Mouse (Mus musculus) MEL (cell line): ENCODE results near the gene Myl7. TPM values are rescaled to one million over a fixed set of nuclear protein-coding genes. Genes with fewer than 3 reads are reported as not detected.

Source experiments
- DNase-seq: peaks from one replicate; pipeline ENCODE4 v3.0.0; 2011; ENCODE audit warnings: low read depth, low spot score
- H3K27ac ChIP-seq: 2 replicates; pipeline ENCODE4 v1.5.1; 2012; ENCODE audit warnings: low read depth, mild to moderate bottlenecking, control low read depth, low read length, moderate library complexity; ENCODE audit not compliant: control insufficient read depth
- H3K27me3 ChIP-seq, 2 experiments: fragments of 150-350 bp in 1 of 2; sonication (generic) in 1 of 2; 2 replicates each; pipeline ENCODE4 v1.6.1; 2012; ENCODE audit warnings: low read length in 2 of 2, mild to moderate bottlenecking in 2 of 2, improper control_type of control experiment in 1 of 2, moderate library complexity in 1 of 2; ENCODE audit not compliant: insufficient read depth in 2 of 2, control insufficient read depth in 1 of 2
- H3K36me3 ChIP-seq, 2 experiments: 2 replicates each; pipeline ENCODE4 v1.6.1; 2012 to 2014; ENCODE audit warnings: low read length in 2 of 2, improper control_type of control experiment in 1 of 2, inconsistent platforms in 1 of 2, mild to moderate bottlenecking in 1 of 2; ENCODE audit not compliant: insufficient read depth in 2 of 2, control insufficient read depth in 1 of 2
- H3K4me1 ChIP-seq, 2 experiments: fragments of 150-350 bp in 1 of 2; sonication (generic) in 1 of 2; 2 replicates each; pipeline ENCODE4 v1.6.1; 2012; ENCODE audit warnings: low read length in 2 of 2, improper control_type of control experiment in 1 of 2, mild to moderate bottlenecking in 1 of 2; ENCODE audit not compliant: insufficient read depth in 2 of 2, control insufficient read depth in 1 of 2
- H3K4me3 ChIP-seq, 2 experiments: fragments of 150-350 bp in 1 of 2; sonication (generic) in 1 of 2; 2 replicates each; pipeline ENCODE4 v1.5.1; 2012; ENCODE audit warnings: low read depth in 2 of 2, low read length in 2 of 2, mild to moderate bottlenecking in 2 of 2, moderate library complexity in 2 of 2, control low read depth in 1 of 2, improper control_type of control experiment in 1 of 2; ENCODE audit not compliant: control insufficient read depth in 1 of 2, insufficient read depth in 1 of 2
- H3K79me2 ChIP-seq: 2 replicates; pipeline ENCODE4 v1.6.1; 2012; ENCODE audit warnings: mild to moderate bottlenecking, low read length, moderate library complexity; ENCODE audit not compliant: control insufficient read depth, poor library complexity, insufficient read depth
- H3K9ac ChIP-seq: 2 replicates; pipeline ENCODE4 v1.6.1; 2012; ENCODE audit warnings: low read depth, mild to moderate bottlenecking, control low read depth, low read length, moderate library complexity; ENCODE audit not compliant: control insufficient read depth, poor library complexity, severe bottlenecking
- H3K9me3 ChIP-seq: fragments of 150-350 bp; sonication (generic); replicated peaks from 2 replicates; pipeline ENCODE4 v1.6.1; 2012; ENCODE audit warnings: mild to moderate bottlenecking, low read length, improper control_type of control experiment, moderate library complexity; ENCODE audit not compliant: insufficient read depth
- BHLHE40 ChIP-seq: IDR thresholded peaks from 2 replicates; pipeline ENCODE4 v1.6.1; 2012; ENCODE audit warnings: low read depth, mild to moderate bottlenecking, inconsistent platforms, low read length, improper control_type of control experiment, borderline replicate concordance
- CHD1 ChIP-seq: IDR thresholded peaks from 2 replicates; pipeline ENCODE4 v1.6.1; 2012; ENCODE audit warnings: low read depth, mild to moderate bottlenecking, inconsistent platforms, low read length, improper control_type of control experiment
- CHD2 ChIP-seq: IDR thresholded peaks from 2 replicates; pipeline ENCODE4 v1.6.1; 2011; ENCODE audit warnings: low read length, improper control_type of control experiment
- CTCF ChIP-seq, 3 experiments: IDR thresholded peaks in 2 of 3; conservative IDR thresholded peaks in 1 of 3; 2 replicates each; pipeline ENCODE4 v1.5.1; 2011 to 2012; ENCODE audit warnings: low read length in 3 of 3, low read depth in 2 of 3, mild to moderate bottlenecking in 2 of 3, improper control_type of control experiment in 1 of 3, inconsistent platforms in 1 of 3, mixed read lengths in 1 of 3, moderate library complexity in 1 of 3; ENCODE audit not compliant: control insufficient read depth in 1 of 3, insufficient read depth in 1 of 3, poor library complexity in 1 of 3, severe bottlenecking in 1 of 3
- E2F4 ChIP-seq: IDR thresholded peaks from 2 replicates; pipeline ENCODE4 v1.6.1; 2011; ENCODE audit warnings: low read depth, low read length, improper control_type of control experiment, borderline replicate concordance
- ELF1 ChIP-seq: IDR thresholded peaks from 2 replicates; pipeline ENCODE4 v1.6.1; 2014; ENCODE audit warnings: low read depth, mild to moderate bottlenecking, inconsistent platforms, low read length, improper control_type of control experiment, moderate library complexity
- EP300 ChIP-seq, 2 experiments: IDR thresholded peaks; 2 replicates each; pipeline ENCODE4 v1.6.1; 2011; ENCODE audit warnings: improper control_type of control experiment in 2 of 2, low read length in 2 of 2, low read depth in 1 of 2, mild to moderate bottlenecking in 1 of 2
- ETS1 ChIP-seq: IDR thresholded peaks from 2 replicates; pipeline ENCODE4 v1.6.1; 2012; ENCODE audit warnings: low read depth, mild to moderate bottlenecking, inconsistent platforms, low read length, improper control_type of control experiment, moderate library complexity
- GABPA ChIP-seq: IDR thresholded peaks from 2 replicates; pipeline ENCODE4 v1.6.1; 2012; ENCODE audit warnings: low read depth, mild to moderate bottlenecking, inconsistent platforms, low read length, improper control_type of control experiment, moderate library complexity
- HCFC1 ChIP-seq: IDR thresholded peaks from 2 replicates; pipeline ENCODE4 v1.6.1; 2012; ENCODE audit warnings: low read depth, mild to moderate bottlenecking, inconsistent platforms, low read length, improper control_type of control experiment, moderate library complexity
- JUND ChIP-seq: IDR thresholded peaks from 2 replicates; pipeline ENCODE4 v1.6.1; 2011; ENCODE audit warnings: low read depth, mild to moderate bottlenecking, improper control_type of control experiment, low read length
- MAFK ChIP-seq: IDR thresholded peaks from 2 replicates; pipeline ENCODE4 v1.6.1; 2011; ENCODE audit warnings: low read depth, mild to moderate bottlenecking, low read length, improper control_type of control experiment, borderline replicate concordance
- MAX ChIP-seq: IDR thresholded peaks from 2 replicates; pipeline ENCODE4 v1.6.1; 2011; ENCODE audit warnings: low read length, improper control_type of control experiment
- MXI1 ChIP-seq: IDR thresholded peaks from 2 replicates; pipeline ENCODE4 v1.6.1; 2011; ENCODE audit warnings: mild to moderate bottlenecking, low read depth, low read length, improper control_type of control experiment
- MYB ChIP-seq: IDR thresholded peaks from 2 replicates; pipeline ENCODE4 v1.6.1; 2011; ENCODE audit warnings: mild to moderate bottlenecking, low read depth, low read length, improper control_type of control experiment
- MYC ChIP-seq: IDR thresholded peaks from 2 replicates; pipeline ENCODE4 v1.6.1; 2011; ENCODE audit warnings: low read depth, mild to moderate bottlenecking, low read length, improper control_type of control experiment, moderate library complexity
- NELFE ChIP-seq: IDR thresholded peaks from 2 replicates; pipeline ENCODE4 v1.6.1; 2011; ENCODE audit warnings: low read depth, low read length, improper control_type of control experiment
- NRF1 ChIP-seq: IDR thresholded peaks from 2 replicates; pipeline ENCODE4 v1.6.1; 2014; ENCODE audit warnings: low read depth, mild to moderate bottlenecking, inconsistent platforms, low read length, improper control_type of control experiment, moderate library complexity; ENCODE audit not compliant: poor library complexity, insufficient read depth, severe bottlenecking
- POLR2A ChIP-seq, 2 experiments: IDR thresholded peaks; 2 replicates each; pipeline ENCODE4 v1.6.1; 2011 to 2012; ENCODE audit warnings: low read length in 2 of 2, mild to moderate bottlenecking in 2 of 2, control low read depth in 1 of 2, improper control_type of control experiment in 1 of 2, low read depth in 1 of 2, moderate library complexity in 1 of 2; ENCODE audit not compliant: control insufficient read depth in 1 of 2, insufficient read depth in 1 of 2, poor library complexity in 1 of 2
- POLR2AphosphoS2 ChIP-seq: IDR thresholded peaks from 2 replicates; pipeline ENCODE4 v1.6.1; 2011; ENCODE audit warnings: low read length, improper control_type of control experiment
- POLR2AphosphoS5 ChIP-seq: IDR thresholded peaks from 2 replicates; pipeline ENCODE4 v1.6.1; 2012; ENCODE audit warnings: low read depth, borderline replicate concordance, mild to moderate bottlenecking, inconsistent platforms, low read length, moderate library complexity, mixed read lengths
- RAD21 ChIP-seq: IDR thresholded peaks from 2 replicates; pipeline ENCODE4 v1.6.1; 2011; ENCODE audit warnings: mild to moderate bottlenecking, low read depth, low read length, improper control_type of control experiment
- RCOR1 ChIP-seq: IDR thresholded peaks from 2 replicates; pipeline ENCODE4 v1.6.1; 2012; ENCODE audit warnings: low read depth, mild to moderate bottlenecking, inconsistent platforms, low read length, improper control_type of control experiment
- SMC3 ChIP-seq: IDR thresholded peaks from 2 replicates; pipeline ENCODE4 v1.6.1; 2011; ENCODE audit warnings: low read depth, low read length, improper control_type of control experiment
- TCF12 ChIP-seq: IDR thresholded peaks from 2 replicates; pipeline ENCODE4 v1.6.1; 2014; ENCODE audit warnings: low read depth, mild to moderate bottlenecking, inconsistent platforms, low read length, improper control_type of control experiment, moderate library complexity
- USF1 ChIP-seq: IDR thresholded peaks from 2 replicates; pipeline ENCODE4 v1.6.1; 2014; ENCODE audit warnings: low read depth, mild to moderate bottlenecking, inconsistent platforms, low read length, improper control_type of control experiment, moderate library complexity
- USF2 ChIP-seq, 2 experiments: IDR thresholded peaks; 2 replicates each; pipeline ENCODE4 v1.6.1; 2011 to 2012; ENCODE audit warnings: improper control_type of control experiment in 2 of 2, low read length in 2 of 2, borderline replicate concordance in 1 of 2, inconsistent platforms in 1 of 2, low read depth in 1 of 2, mild to moderate bottlenecking in 1 of 2; ENCODE audit not compliant: insufficient read depth in 1 of 2
- ZC3H11A ChIP-seq: IDR thresholded peaks from 2 replicates; pipeline ENCODE4 v1.6.1; 2012; ENCODE audit warnings: low read depth, mild to moderate bottlenecking, inconsistent platforms, low read length, improper control_type of control experiment
- ZKSCAN1 ChIP-seq: IDR thresholded peaks from 2 replicates; pipeline ENCODE4 v1.6.1; 2012; ENCODE audit warnings: low read depth, mild to moderate bottlenecking, inconsistent platforms, low read length, improper control_type of control experiment, moderate library complexity
- ZNF384 ChIP-seq: IDR thresholded peaks from 2 replicates; pipeline ENCODE4 v1.6.1; 2012; ENCODE audit warnings: low read depth, mild to moderate bottlenecking, inconsistent platforms, low read length, improper control_type of control experiment
- polyA plus RNA-seq, 2 experiments: library from polyadenylated mRNA; stranded (reverse) in 1 of 2; unstranded in 1 of 2; fragments of >175 nt in 1 of 2; fragments of >200 nt in 1 of 2; gene quantifications; 2 replicates each; pipeline versions ENCODE4 v1.2.1 to v1.2.4; 2012; ENCODE audit warnings: low replicate concordance in 2 of 2, low read depth in 1 of 2; ENCODE audit not compliant: insufficient read length in 2 of 2, insufficient read depth in 1 of 2, missing spikeins in 1 of 2
- total RNA-seq: library from RNA; depleted of rRNA; stranded (reverse); fragments of 300-350 nt; gene quantifications from 2 replicates; pipeline ENCODE4 v1.2.3, GENCODE M21; 2012

Myl7 gene
- total and polyA plus RNA-seq, 3 experiments: not detected

DNA sequence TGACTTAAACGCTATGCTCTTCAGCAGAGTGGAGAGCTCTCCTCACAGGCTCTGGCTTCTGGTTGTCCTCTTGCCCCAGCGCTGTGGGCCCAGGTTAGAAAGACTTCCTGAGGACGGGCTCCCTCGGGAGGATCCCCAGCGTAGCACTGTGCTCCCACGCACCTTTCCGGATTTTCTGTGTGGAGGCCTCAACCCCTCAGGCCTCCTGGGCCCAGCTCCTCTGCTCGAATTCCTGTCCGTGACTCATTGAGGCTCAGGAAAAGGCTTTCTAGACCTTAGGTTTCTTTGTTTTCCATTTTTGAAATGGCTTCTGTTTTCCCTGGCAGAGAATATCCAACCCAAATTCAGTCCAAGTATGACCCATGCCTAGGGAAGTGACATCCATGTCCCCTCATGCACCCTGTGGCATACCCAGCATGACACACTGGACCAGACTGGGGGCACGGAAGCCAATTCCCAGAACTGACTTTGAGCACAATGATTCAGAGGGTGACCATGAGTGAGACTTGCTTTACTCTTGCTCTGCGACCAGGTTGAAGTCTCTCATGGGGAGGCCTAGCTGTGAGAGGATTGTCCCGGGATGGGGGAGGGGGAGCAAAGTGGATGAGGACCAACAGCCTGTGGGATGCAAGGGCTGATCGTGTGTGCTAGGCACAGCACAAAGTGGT lies 38.6 kb downstream of the Myl7 start:
- no peak for DNase-seq
- Histone ChIP-seq H3K27me3 (peaks cover 0 to 3% of the 10 kb centered on the region in 2 experiments; a peak in 2 of 4 replicates), H3K9ac (no peak overlapping the region), H3K79me2 (no peaks in the 10 kb centered on the region), H3K4me1 (no peaks in the 10 kb centered on the region), H3K36me3 (no peaks in the 10 kb centered on the region), H3K27ac (no peak overlapping the region), H3K4me3 (no peak overlapping the region), H3K9me3 (no peaks in the 10 kb centered on the region)
- TF ChIP-seq USF2 (IDR thresholded peaks at IDR 0.05; ENCODE audit: borderline replicate concordance in 1 of 2, insufficient read depth in 1 of 2, low read depth in 1 of 2, low read length in 2 of 2) (no peak), ZC3H11A (no peak), RCOR1 (no peak), ZKSCAN1 (no peak), ZNF384 (no peak), JUND (no peak), EP300 (IDR thresholded peaks at IDR 0.05; ENCODE audit: low read depth in 1 of 2, low read length in 2 of 2) (no peak), CHD1 (no peak), USF1 (no peak), NELFE (no peak), POLR2AphosphoS5 (no peak), MAX (no peak), RAD21 (no peak), BHLHE40 (no peak), HCFC1 (no peak), MYC (no peak), TCF12 (no peak)

GRCm38 (mm10) chr11:5858723-5859122 lies 39.9 kb downstream of the Myl7 start:
- DNase-seq: peak; percentile 52
- Histone ChIP-seq H3K27me3 (peaks cover 0 to 3% of the 10 kb centered on the region in 2 experiments; a peak in 2 of 4 replicates), H3K36me3 (no peaks in the 10 kb centered on the region), H3K9me3 (no peaks in the 10 kb centered on the region), H3K9ac (no peak overlapping the region), H3K79me2 (no peaks in the 10 kb centered on the region), H3K4me1 (no peaks in the 10 kb centered on the region), H3K27ac (no peak overlapping the region), H3K4me3 (no peak overlapping the region)
- TF ChIP-seq GABPA: no peak
- no peak for TF ChIP-seq MAFK
- TF ChIP-seq RCOR1: no peak
- TF ChIP-seq EP300 (IDR thresholded peaks at IDR 0.05; ENCODE audit: low read depth in 1 of 2, low read length in 2 of 2): no peak
- TF ChIP-seq MXI1: no peak
- TF ChIP-seq E2F4: no peak
- TF ChIP-seq ELF1: no peak
- no peak for TF ChIP-seq ZKSCAN1
- TF ChIP-seq CHD2: no peak
- peak; percentile 13; the same call in 1 of the 2 replicates for TF ChIP-seq RAD21
- TF ChIP-seq ZNF384: no peak
- TF ChIP-seq ETS1: no peak
- no peak for TF ChIP-seq NRF1
- TF ChIP-seq CHD1: no peak
- TF ChIP-seq POLR2AphosphoS2: no peak
- peak; percentile 41 for TF ChIP-seq SMC3
- TF ChIP-seq CTCF (IDR thresholded peaks at IDR 0.05 in 2 of 3, conservative IDR thresholded peaks at IDR 0.05 in 1 of 3; ENCODE audit: control insufficient read depth in 1 of 3, insufficient read depth in 1 of 3, low read depth in 2 of 3, low read length in 3 of 3, poor library complexity in 1 of 3, severe bottlenecking in 1 of 3): peak; percentile 55 to 73 (median 60)
- TF ChIP-seq POLR2A (IDR thresholded peaks at IDR 0.05; ENCODE audit: control insufficient read depth in 1 of 2, insufficient read depth in 1 of 2, low read depth in 1 of 2, low read length in 2 of 2, poor library complexity in 1 of 2): no peak
- TF ChIP-seq MYB: no peak
